Mouse (Mus musculus) layer of hippocampus, adult 18-20 months (tissue): ENCODE measurements around the gene Ropn1. TPM values are rescaled to one million over a fixed set of nuclear protein-coding genes. Genes with fewer than 3 reads are reported as not detected.

ENCODE experiments used
- DNase-seq, 2 experiments: peaks; one replicate each; pipeline ENCODE4 v3.0.0; 2022; ENCODE audit warnings: low spot score in 2 of 2
- long read RNA-seq: library from polyadenylated mRNA; stranded (forward); transcript quantifications from one replicate; pipeline ENCODE4 v2.0.0, GENCODE M21; 2021
- total RNA-seq, 2 experiments: library from RNA; stranded (reverse); gene quantifications; 2 replicates each; pipeline ENCODE4 v1.2.3; 2021

The Ropn1 gene
- not detected for total RNA-seq
- long read RNA-seq, partial matches to known transcripts: 0 of 1 reads
- long read RNA-seq, other reads (novel, unspliced or antisense): 1 of 1 reads

DNA sequence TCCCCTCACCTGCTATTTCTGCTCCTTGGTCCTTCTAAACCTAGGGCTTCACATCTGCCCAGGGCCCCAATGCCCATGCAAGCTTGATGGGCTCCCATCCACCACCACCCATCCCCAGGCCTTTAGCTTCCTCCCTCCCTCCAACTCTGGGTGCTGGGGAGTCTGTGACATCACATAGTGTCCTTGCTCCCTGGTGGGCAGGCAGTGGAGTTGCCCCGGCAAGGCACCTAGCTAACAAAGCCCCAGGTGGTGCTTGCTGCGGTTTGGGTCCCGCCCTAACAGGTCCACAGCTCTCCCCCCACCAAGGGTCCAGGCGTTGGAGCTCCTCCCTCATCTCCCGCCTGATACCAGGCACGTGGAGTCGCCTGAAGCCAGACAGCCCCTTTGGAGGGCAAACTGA lies at the start of gene Ropn1:
Ropn1 (plus strand) TSS at position 301 of the 400 bp plus-strand sequence.
- no peak for DNase-seq

DNA sequence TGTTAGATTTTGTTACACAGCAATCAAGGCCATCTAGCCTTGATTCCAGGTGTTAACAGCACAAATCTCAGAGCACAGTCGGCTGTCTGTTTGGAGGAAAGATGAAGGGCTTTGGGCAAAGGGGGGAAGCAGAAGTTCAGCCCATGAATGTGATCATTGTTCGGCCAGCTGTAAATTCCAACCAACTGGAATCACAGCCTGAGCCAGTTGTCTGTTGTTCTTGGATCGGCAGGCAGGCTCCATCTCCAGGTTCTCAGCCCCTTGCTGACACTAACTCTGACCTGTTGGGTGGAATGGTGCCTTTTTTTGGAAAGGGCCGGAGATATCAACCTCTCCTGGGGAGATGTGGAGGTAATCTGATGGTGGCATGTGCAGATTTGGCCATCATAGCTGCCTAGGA lies 47.8 kb upstream of the Ropn1 start:
- DNase-seq: no peak

DNA sequence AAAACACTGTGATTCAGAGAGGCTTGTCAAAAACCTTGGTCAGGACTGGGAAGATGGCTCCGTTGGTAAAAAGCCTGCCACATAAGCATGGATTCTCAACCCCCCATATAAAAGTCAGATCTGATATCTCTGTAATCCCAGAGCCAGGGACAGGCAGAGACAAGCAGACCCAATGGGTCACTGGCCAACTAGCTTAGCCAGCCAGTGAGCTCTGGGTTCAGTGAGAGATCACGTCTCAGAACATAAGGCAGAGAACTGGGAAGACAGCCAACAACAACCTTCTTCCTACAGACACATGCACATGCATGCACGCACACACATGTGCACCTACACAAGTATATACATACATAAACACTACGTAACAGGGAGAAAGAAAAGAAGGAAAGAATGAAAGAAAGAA lies 46.6 kb upstream of the Ropn1 start:
- no peak for DNase-seq

DNA sequence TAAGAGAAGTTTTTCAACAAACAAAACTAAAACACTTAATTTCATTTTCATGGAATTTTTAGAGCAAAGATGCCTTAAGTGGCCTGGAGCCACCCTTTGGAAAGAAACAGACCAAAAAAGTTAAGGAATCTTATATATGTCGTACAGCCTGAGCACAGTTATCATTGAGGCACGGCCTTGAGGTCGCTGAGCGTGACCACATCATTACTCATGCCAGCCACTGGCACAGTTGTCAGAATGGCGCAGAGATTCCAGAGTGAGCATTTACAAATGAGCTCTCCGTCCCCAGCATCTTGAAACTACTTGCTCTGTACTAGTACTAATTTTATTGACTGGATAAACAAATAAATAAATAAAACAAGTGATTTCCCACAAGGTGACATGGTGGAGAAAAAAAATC lies 45.9 kb upstream of the Ropn1 start:
- no peak for DNase-seq

DNA sequence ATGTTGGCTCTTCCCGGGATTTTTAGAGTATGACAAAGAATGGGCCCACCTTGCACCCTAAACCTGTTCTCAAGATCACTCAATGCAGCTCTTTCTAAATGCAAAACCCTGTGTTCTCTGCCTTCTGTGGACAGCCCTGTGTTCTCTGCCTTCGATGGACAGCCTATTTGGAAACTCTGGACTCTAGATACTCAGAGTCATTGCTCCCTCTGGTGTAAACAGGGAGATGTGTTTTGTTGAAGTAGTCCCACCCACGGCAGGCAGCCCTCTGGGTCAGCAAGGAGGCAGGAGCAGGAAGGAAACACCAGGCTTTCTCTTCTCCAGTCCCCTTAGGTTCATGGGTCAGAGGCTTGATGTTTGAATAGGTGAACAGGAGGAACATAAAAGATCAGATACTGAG lies 44.0 kb upstream of the Ropn1 start:
- no peak for DNase-seq

DNA sequence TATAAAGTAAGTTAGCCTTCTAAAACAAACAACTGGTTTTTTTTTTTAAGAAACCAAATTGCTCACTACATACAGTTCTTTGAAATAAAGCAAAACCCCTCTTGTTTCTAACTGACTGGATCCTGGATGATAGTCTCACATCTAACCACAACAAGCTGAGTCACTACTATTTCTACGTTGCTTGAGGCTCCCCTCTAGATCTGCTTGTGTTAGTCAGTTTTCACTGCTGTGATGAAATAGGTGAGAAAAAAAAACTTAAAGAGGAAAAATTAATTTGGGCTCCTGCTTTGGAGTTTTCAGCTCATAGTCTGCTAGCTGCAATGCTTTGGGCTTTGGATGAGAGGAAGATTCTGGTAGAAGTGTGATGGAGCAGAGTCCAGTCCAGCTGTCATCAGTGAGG lies 39.6 kb upstream of the Ropn1 start:
- DNase-seq: no peak

DNA sequence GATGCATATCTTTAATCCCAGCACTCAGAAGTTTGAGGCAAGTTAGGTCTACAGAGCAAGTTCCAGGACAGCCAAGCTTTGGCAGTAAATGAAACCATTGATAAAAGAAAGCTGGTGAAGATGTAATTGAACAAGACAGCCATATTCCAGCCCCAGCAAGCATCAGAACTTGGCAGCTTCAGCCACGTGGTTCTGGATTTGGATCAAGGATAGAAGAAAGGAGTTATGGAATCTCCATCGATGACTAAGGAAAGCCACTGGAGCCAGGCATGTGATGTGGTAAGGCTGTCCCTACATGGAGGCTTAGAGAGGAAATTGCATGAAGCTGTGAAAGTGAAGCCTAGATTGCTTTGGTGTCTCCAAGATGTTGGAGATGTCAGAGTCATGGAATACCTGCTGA lies 35.7 kb upstream of the Ropn1 start:
- no peak for DNase-seq

DNA sequence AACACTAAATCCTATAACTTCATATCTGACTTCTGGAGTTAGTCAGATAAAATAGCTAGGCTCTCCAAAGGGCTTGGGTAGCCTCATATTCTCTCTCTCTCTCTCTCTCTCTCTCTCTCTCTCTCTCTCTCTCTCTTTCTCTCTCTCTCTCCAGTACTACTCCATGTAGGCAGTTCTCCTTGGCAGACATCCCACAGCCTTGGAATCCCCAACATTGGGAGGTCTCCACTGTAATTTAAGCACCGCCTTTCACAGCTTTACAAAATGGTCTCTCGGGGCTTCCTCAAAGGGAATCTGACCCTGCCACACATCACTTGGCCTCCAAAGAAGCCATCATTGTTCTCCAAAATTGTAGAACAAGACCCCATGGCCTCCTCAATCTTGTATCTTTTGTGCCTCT lies 22.1 kb upstream of the Ropn1 start:
- DNase-seq: no peak

DNA sequence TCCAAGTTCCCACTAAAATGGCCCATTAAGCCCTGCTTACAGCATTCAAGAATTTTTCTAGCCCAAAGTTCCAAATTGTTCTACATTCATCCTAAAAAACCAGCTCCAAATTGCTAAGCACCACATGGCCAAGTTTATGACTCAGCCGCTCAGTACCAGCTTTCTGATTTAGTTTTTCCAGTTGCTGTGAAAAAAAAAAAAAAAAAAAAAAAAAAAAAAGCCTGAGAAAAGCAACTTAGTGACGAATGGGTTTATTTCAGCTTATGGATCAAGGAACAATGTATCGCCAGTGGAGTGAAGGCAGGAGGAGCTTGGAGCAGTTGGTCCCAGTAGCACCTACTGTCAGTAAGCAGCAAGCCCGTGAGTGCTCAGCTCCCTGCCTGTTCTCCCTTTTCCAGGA lies 21.3 kb upstream of the Ropn1 start:
- peak; percentile 26 to 76 for DNase-seq

DNA sequence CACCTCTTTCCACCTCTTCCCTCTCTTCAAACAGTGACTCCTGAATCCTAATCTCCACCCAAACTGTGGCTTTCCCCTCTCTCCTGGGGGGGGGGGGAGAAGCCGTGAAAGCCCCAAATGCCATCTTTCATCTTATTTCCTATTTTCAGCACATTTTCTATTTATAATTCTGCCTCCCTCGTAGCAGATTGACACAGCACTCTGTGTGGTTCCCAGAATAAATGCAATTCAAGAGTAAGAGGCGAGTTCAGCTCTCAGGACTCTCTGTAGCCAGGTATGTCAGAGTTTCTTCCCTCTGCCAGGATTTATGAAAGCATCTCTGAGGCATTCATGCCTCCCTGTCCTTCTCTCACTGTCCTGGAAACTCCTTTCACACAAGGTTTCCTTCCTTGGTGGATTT lies 14.2 kb upstream of the Ropn1 start:
- DNase-seq: peak in 1 of 2 experiments; percentile 5

DNA sequence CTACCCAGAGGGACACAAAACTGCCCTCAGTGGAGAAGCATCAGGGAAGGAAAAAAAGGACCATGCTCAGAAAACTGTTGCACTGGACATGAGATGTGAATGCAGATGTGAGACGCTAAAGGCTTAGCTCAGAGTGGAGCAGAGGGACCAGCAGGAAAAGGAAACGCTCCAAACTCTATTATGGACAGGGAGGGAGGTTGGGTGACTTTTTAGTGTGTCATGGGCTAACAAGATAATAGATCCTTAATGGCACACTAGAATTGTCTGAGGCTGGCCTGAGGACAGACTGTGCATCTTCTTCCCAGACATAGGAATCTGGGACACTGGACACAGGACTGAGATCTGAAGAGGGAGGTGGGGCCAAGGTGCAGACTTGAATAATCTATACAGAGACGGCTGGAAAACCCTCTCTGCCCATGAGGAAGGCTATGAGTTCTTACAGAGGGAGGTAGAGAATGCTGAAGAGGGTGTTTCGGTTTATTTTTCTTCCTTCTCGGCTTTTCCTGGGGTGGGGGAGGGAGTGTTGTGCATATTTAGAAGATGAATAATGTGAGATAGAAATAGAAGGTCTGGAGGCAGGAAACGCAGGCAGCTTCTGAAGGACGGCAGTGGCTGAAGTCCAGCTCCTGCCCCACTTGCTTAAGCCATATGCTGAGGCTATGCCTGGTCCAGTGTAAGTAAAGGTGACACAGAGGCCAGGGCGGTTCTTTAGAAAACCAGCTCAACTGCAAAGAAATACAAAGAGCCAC lies 6.0 kb upstream of the Ropn1 start:
- no peak for DNase-seq

DNA sequence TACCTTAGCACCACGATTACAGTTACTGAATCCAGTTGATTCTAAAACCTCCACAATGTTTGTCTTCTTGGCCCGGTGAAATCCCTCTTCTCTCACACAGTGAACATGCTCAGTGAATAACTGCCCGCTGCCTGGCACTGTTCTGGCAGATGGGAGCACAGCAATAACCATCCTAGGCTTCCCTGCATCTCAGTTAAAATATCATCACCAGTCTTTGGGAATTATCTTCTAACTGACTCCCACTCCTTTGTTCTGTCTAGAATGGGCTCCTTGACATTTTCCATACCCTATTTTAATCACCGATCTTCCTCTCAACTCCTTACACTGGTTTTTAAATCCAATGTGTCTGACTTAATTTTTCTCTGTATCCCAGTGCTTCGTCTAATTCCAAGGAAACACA lies 3.3 kb downstream of the Ropn1 start:
- DNase-seq: no peak

DNA sequence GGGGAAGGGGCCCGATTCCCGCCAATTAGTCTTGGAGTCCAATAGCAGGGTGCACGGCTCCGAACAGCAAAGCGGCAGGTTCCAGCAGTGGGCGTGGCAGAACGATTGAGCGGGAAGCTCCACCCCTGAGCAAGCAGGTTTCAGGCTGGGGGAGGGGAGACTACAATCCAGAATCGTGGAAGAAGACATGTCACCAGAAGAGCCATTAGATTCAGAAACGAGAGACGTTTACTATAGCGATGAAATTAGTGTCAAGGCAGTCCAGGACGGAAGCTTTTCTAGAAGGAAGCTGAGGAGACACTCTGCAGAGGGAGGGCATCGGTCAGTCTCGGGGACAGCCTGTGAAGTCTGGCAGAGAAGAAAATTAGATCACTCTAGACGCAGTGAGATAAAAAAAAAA lies 7.8 kb downstream of the Ropn1 start:
- peak; percentile 19 to 38 for DNase-seq

DNA sequence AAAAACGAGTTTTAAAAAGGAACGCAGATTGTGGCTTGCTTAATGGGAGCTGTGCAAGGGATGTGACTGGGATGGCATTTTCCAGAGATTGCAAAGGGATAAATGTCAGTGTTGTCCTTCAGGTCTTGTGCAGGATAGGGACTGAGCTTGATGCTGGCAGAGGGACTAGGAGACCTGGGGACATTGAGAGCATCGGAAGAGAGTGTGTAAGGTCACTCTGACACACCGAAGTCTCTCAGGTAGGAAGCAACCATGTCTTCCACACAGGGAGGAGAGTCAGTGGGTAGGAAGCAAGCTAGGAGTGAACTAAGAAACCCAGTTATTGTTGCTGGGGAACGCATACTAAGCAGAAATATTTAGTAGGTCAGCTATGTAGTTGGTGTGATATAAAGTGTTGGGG lies 8.3 kb downstream of the Ropn1 start:
- DNase-seq: no peak

DNA sequence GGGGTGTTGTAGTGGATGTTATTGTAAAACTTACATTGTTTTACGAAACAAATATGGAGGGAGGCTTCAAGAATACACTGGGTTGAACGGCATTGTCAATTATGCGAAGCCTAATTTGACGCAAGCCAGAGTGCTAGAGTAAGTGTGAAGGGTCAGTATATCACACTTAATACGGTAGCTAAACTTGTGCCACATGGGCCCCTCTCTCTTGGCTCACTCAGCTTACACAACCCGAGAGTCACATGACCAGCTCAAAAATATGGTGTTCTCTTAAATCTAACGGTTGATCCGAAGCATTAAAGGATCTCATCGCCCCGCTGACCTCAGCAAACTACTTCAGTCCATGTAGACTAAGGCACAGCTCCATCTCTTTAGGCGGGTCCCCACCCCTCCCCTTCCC lies 8.7 kb downstream of the Ropn1 start:
- peak in 1 of 2 experiments; percentile 34 for DNase-seq

DNA sequence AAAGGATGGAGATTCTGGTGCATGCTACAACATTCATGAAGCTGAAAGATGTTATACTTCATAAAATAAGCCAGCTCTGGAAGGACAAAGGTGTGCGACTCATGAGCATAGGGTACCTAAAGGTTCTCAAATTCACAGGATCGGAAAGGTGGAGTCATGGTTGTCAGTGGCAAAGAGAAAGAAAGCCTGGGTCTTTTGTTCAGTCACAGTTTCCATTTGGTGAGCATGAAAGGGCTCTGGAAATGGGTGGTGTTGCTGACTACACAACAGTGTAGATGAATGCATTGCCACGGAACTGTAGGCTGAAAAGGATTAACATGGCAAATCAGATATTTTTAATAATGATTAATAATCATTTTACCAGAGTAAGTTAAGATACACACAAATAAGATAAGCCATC lies 14.8 kb downstream of the Ropn1 start:
- no peak for DNase-seq

DNA sequence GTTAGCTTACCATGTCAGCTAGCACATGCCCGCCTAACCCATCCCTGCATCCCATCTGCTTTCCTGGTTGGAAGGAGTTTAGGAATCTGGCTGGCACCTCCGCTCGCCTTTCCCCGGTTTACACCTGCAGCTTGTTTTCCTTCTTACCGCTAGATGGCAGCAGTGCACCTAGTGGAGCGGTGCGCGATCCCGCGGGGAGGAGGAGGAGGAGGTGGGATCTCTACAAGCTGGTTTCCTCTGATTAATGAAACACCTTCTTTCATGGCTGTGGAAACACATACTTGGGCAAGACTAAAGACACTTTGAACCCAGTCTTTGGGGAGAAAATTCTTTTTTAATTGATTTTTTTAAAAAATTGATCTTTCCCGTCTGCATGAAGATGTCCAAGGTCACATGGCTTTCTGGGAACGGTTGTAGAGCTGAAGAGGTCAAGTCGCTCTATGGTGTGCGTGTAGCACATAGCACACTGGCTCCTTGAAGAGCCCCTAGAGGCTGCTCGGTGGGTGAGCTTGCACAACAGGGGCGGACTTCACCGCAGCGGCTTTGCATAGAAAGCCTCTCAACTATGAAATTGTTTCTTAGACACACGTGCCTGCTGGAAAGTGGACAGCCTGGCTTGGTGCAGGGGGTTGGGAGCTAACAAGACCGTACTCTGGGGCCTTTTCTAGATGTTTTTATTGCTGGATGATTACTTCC lies 17.5 kb downstream of the Ropn1 start:
- DNase-seq: peak; percentile 43 to 78

DNA sequence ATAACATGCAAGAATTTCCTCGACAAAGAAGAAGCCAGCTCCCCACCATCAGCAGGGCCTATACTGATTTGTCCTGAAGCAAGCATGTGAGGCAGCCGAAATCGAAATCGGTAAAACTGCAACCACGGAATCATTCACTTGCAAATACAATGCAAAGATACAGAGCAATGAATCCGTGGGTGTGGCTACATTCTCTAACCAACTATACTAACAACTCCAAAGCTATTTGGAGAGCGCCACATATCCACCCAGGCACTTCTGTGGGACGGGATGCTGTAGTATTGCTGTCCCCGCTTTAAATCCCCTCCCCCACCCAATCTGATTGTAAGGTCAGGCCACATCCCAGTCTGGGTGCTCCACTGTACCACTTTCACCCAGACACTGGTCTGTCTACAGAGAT lies 18.6 kb downstream of the Ropn1 start:
- DNase-seq: no peak

DNA sequence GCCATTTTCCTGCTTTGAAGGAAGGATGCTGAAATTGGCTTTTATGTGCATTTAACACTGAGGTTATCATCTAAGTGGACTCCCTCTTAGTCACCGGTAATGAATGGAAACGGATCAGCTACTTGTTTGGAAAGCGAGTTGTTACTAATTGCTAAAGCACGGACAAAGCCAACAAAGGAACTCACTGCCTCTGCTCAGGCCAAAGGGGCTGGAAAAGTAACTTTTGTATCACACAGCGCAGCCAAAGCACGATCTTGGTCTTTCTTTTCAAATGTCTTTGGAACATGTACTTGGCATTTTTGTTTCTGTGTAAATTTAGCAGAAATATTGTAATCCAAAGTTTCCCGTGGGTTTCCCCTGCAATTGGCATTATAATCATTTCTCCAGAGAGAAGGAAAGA lies 22.2 kb downstream of the Ropn1 start:
- no peak for DNase-seq

DNA sequence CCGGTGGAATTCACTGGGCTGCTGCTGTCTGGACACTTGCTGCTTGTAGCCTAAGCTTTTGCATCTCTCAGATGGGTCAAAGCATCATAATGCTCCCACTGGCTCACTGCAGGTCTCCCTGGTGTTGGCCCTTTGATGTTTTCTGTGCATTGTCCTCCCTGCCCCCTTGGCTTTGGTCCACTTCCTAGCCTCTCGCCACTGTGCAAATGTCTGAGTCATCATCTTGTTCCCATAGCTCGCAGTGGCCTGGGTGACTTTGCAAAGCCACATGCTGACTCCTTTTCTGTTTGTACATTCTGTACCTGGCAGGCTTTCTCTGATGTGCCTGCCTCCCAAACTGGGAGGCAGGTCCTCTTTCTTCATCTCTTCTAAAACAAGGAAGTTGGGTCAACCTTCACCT lies 23.1 kb downstream of the Ropn1 start:
- DNase-seq: no peak

DNA sequence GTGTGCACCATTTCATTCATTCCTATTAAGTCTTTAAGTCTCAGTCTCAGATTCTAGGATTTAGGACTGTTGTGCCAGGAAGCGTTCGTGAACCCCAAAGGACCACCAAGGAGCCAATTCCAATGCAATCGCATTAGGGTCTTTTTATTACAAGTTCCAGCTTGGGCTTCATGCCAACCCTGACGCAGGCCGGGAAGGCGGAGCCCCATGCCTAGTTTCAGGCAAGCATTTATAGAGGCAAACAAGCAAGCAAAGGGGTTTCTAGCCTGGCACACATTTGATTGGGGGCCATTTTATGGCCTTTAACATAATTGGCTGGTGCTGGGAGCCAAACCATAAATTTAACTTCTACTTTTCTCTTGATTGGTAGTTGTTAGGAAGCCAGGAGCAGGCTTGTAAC lies 24.6 kb downstream of the Ropn1 start:
- no peak for DNase-seq

DNA sequence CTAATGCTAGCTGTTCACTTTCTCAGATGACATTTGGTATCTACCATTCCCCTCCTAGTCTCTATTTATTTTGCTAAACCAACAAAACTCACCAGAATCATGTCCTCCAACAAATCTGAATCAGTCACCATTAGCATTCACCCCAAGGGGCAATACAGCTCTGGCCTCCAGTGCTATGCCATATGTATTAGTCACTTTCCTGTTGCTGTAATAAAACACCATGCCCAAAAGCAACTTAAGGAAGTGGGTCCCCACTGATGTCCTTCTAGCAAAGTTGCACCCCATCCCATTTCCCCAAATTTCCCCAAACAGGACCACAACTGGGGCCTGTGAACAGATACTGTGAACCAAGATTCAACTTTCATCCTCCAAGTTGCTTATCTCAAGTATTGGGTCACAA lies 32.1 kb downstream of the Ropn1 start:
- no peak for DNase-seq

DNA sequence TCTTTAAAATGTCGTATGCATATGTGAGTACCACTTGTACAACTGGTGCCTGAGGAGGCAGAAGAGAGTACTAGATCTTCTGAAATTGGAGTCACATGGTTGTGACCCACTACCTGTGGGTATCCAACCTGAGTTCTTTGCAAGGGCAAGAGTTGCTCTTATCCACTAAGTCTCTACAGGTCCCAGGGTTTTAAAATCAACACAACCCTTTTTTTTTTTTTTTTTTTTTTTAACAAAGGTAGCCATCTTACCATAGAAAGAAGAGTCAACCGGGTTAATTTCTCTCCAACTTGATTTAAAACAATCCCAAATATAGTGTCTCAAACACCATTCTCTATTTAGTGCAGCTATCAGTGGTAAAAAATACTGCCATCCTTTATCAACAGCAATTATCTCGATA lies 40.2 kb downstream of the Ropn1 start:
- no peak for DNase-seq
